22 mouse cellular contexts compared by ENCODE assay signal in genomic region chr5:76984015-76984414, GRCm38 (mm10). TPM values are rescaled to one million over a fixed set of nuclear protein-coding genes. Genes with fewer than 3 reads are reported as not detected.
"Had no signal": no experiment of that assay in that cellular context is flagged by ENCODE, and none has a peak within 500 bp of the region (broad histone marks: within the 10 kb centered on the region; RNA-seq: fewer than 3 reads in every experiment).

No protein-coding gene starts in this region.

- H3K27me3 ChIP-seq: kidney, embryonic 15.5 days; liver, embryonic 15.5 days; lung, embryonic 15.5 days had no signal

- H3K4me1 ChIP-seq: kidney, embryonic 15.5 days; liver, embryonic 15.5 days; lung, embryonic 15.5 days had no signal

- H3K4me3 ChIP-seq: kidney, embryonic 15.5 days; liver, embryonic 15.5 days; lung, embryonic 15.5 days had no signal

- DNase-seq: kidney, adult 11 months; kidney, adult 8-10 months; kidney, postnatal 10 days; kidney, postnatal 36 days; lung, adult 18-20 months; lung, postnatal 10 days; lung, postnatal 36 days; midbrain, embryonic 14.5 days; right cerebral cortex, postnatal 25 days; spleen, adult 18-20 months; thymus, adult 2 months; thymus, postnatal 14 days; thymus, postnatal 4 days had no signal

- H3K27ac ChIP-seq: kidney, embryonic 15.5 days; liver, embryonic 15.5 days; lung, embryonic 15.5 days had no signal

- H3K9ac ChIP-seq: kidney, embryonic 15.5 days; liver, embryonic 15.5 days; lung, embryonic 15.5 days had no signal

- H3K4me2 ChIP-seq: kidney, embryonic 15.5 days; liver, embryonic 15.5 days; lung, embryonic 15.5 days; midbrain, embryonic 11.5 days had no signal

- H3K9me3 ChIP-seq: kidney, embryonic 15.5 days; liver, embryonic 15.5 days; lung, embryonic 15.5 days had no signal

RNA-seq across cellular contexts. Expression of gene Arl9, which starts 19.8 kb away (rescaled TPM):
- polyA plus RNA-seq: limb, embryonic 11.5 days; liver, embryonic 15.5 days; midbrain, embryonic 14.5 days; midbrain, postnatal 0 days; neural tube, embryonic 11.5 days; neural tube, embryonic 14.5 days; thymus, adult 2 months had no signal

RNA-seq across cellular contexts. Expression of gene Thegl, which starts 31.8 kb away (rescaled TPM):
- polyA plus RNA-seq: kidney, embryonic 15.5 days; limb, embryonic 11.5 days; liver, adult 2 months; midbrain, embryonic 11.5 days; thymus, adult 2 months had no signal
